Mouse (Mus musculus): ENCODE results near the gene Dysf. TPM values are rescaled to one million over a fixed set of nuclear protein-coding genes. Genes with fewer than 3 reads are reported as not detected.
"Not testable (repeated sequence)": the region's sequence is repeated elsewhere in the genome, so short reads cannot be mapped to it uniquely, and the experiment has no call there.

Gene Dysf
- total and polyA plus RNA-seq, 2 experiments from 2014 or later = 1.4 to 1.7 TPM

GRCm38 (mm10) chr6:84010303-84011225, 2.2 kb downstream of the Dysf start:
- Histone ChIP-seq H3K27ac (ENCODE audit: low read depth, low read length) (no peak overlapping the region), H3K27me3 (ENCODE audit: insufficient read depth, low read length) (no peaks in the 10 kb centered on the region), H3K4me1 (ENCODE audit: insufficient read depth, low read length) (peaks cover 10% of the 10 kb centered on the region), H3K4me3 (ENCODE audit: low read depth, low read length) (no peak overlapping the region), H3K9me3 (ENCODE audit: low read length) (no peaks in the 10 kb centered on the region), H3K4me2 (ENCODE audit: low read depth, low read length, poor library complexity, severe bottlenecking) (no peak overlapping the region), H3K36me3 (ENCODE audit: insufficient read depth, low read length) (no peaks in the 10 kb centered on the region), H3K9ac (replicated peaks; ENCODE audit: low read length, poor library complexity, severe bottlenecking) (no peak overlapping the region)
- peak; percentile 52 for DNase-seq (ENCODE audit: low spot score)
- no peak for ATAC-seq (ENCODE audit: low FRiP score)
- WGBS = 38% methylated on average over 8 of the region's 8 CpGs
- TF ChIP-seq CTCF (IDR thresholded peaks at IDR 0.05) = no peak

GRCm38 (mm10) chr6:84014961-84015683, 6.7 kb downstream of the Dysf start:
- not testable (repeated sequence) for H3K4me3 ChIP-seq (ENCODE audit: low read depth, low read length); H3K36me3 ChIP-seq (ENCODE audit: insufficient read depth, low read length); H3K4me2 ChIP-seq (ENCODE audit: low read depth, low read length, poor library complexity, severe bottlenecking); H3K9ac ChIP-seq (replicated peaks; ENCODE audit: low read length, poor library complexity, severe bottlenecking); ATAC-seq (ENCODE audit: low FRiP score); H3K27ac ChIP-seq (ENCODE audit: low read depth, low read length); H3K9me3 ChIP-seq (ENCODE audit: low read length); H3K4me1 ChIP-seq (ENCODE audit: insufficient read depth, low read length); DNase-seq (ENCODE audit: low spot score)
- TF ChIP-seq CTCF (IDR thresholded peaks at IDR 0.05) = peak; percentile 30
- H3K27me3 ChIP-seq (ENCODE audit: insufficient read depth, low read length) = peaks cover 14% of the 10 kb centered on the region; the same call in 1 of the 2 replicates
- WGBS = 60% methylated on average over 4 of the region's 4 CpGs

DNA sequence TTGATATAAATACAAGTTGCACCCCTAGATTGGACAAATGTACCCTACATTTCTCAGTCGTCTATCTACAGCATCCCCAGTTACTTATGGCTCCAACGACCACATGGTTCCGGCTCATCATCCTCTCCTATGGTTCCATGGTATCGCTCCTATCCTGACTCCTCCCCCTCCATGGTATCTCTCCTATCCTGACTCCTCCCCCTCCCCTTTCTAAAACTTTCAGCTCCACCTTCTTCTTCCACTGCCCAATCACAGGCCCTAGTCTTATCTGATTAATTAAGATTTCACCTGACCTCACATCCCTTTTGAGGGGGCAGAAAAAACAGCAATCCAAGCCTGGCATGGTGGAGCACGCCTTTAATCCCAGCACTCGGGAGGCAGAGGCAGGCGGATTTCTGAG, 8.5 kb downstream of the Dysf start:
- H3K4me2 ChIP-seq (ENCODE audit: low read depth, low read length, poor library complexity, severe bottlenecking) = no peak overlapping the region
- H3K27ac ChIP-seq (ENCODE audit: low read depth, low read length) = no peak overlapping the region
- H3K27me3 ChIP-seq (ENCODE audit: insufficient read depth, low read length) = peaks cover 14% of the 10 kb centered on the region; the same call in 1 of the 2 replicates
- H3K4me3 ChIP-seq (ENCODE audit: low read depth, low read length) = no peak overlapping the region
- no peak overlapping the region for H3K9ac ChIP-seq (replicated peaks; ENCODE audit: low read length, poor library complexity, severe bottlenecking)
- no peaks in the 10 kb centered on the region for H3K36me3 ChIP-seq (ENCODE audit: insufficient read depth, low read length)
- no peak for ATAC-seq (ENCODE audit: low FRiP score)
- 88% methylated on average over 7 of the region's 7 CpGs for WGBS
- TF ChIP-seq CTCF (IDR thresholded peaks at IDR 0.05) = no peak
- H3K9me3 ChIP-seq (ENCODE audit: low read length) = no peaks in the 10 kb centered on the region
- H3K4me1 ChIP-seq (ENCODE audit: insufficient read depth, low read length) = 0 out of 2 replicates have a peak, but pooled peaks cover 4% of the 10 kb centered on the region
- DNase-seq (ENCODE audit: low spot score) = no peak

DNA sequence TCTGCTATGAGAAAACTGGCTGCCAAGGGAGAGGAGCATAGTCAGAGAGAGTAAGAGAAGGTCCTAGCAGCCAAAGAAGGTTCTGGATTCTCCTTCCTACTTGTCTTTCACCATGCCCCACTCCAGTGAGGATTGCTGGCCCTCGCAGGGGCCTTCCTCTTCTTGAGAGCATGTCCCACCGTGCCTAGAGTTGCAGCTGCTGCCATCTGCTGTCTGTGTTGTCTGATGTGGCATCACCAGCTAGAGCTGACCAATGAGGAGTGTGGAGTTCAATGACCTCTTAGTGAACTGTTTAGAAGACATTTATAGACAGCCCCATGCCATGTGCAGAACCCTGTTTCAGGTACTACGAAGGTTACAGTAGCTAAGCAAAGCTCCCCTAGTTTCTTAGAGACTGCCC, 9.0 kb downstream of the Dysf start:
- H3K9me3 ChIP-seq (ENCODE audit: low read length) = no peaks in the 10 kb centered on the region
- 0 out of 2 replicates have a peak, but pooled peaks cover 4% of the 10 kb centered on the region for H3K4me1 ChIP-seq (ENCODE audit: insufficient read depth, low read length)
- H3K27ac ChIP-seq (ENCODE audit: low read depth, low read length) = no peak overlapping the region
- DNase-seq (ENCODE audit: low spot score) (no peak), ATAC-seq (ENCODE audit: low FRiP score) (no peak)
- H3K36me3 ChIP-seq (ENCODE audit: insufficient read depth, low read length) = no peaks in the 10 kb centered on the region
- WGBS = 68% methylated on average over 3 of the region's 3 CpGs
- no peak overlapping the region for H3K9ac ChIP-seq (replicated peaks; ENCODE audit: low read length, poor library complexity, severe bottlenecking)
- H3K4me3 ChIP-seq (ENCODE audit: low read depth, low read length) = no peak overlapping the region
- H3K27me3 ChIP-seq (ENCODE audit: insufficient read depth, low read length) = peaks cover 14% of the 10 kb centered on the region; the same call in 1 of the 2 replicates
- H3K4me2 ChIP-seq (ENCODE audit: low read depth, low read length, poor library complexity, severe bottlenecking) = no peak overlapping the region
- peak; percentile 30 for TF ChIP-seq CTCF (IDR thresholded peaks at IDR 0.05)

DNA sequence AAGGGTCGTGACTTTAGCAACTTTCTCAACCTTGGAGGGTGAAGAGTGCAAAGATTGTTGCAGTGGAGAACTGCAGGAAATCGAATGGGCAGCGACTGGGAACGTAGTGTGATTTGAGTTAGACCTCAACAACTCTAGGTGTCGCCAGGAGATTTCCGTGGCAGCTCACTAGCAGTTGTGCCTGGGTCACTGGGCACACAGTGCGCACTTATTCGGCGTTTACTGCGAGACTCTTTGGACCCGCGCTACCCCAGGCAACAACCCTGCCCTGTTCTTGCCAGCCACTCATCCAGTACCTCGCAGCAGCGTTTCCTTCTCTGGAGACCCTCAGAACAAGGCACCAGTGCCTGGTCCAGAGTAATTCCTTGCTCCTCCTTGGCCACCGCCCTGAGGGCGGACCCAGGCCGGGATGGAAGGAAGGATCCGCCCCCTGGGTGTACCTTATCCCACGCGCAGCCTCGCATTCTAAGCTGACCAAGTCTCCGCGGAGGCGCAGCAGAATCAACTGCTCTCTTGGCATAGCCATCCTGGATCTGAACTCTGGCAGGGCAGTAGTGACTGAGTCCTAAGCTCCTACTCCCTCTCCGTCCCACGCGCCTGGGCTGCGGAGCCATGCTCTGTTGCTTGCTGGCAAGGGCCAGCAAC, 10.6 kb downstream of the Dysf start:
- DNase-seq (ENCODE audit: low spot score) (peak; percentile 14), ATAC-seq (ENCODE audit: low FRiP score) (no peak)
- H3K9ac ChIP-seq (replicated peaks; ENCODE audit: low read length, poor library complexity, severe bottlenecking) = peak overlapping the region; percentile 46; the same call in 1 of the 2 replicates
- 5% methylated on average over 28 of the region's 28 CpGs for WGBS
- H3K9me3 ChIP-seq (ENCODE audit: low read length) = no peaks in the 10 kb centered on the region
- no peak for TF ChIP-seq CTCF (IDR thresholded peaks at IDR 0.05)
- no peaks in the 10 kb centered on the region for H3K36me3 ChIP-seq (ENCODE audit: insufficient read depth, low read length)
- peak overlapping the region; percentile 60 for H3K4me2 ChIP-seq (ENCODE audit: low read depth, low read length, poor library complexity, severe bottlenecking)
- H3K4me1 ChIP-seq (ENCODE audit: insufficient read depth, low read length) = 0 out of 2 replicates have a peak, but pooled peaks cover 4% of the 10 kb centered on the region
- peaks cover 14% of the 10 kb centered on the region; the same call in 1 of the 2 replicates for H3K27me3 ChIP-seq (ENCODE audit: insufficient read depth, low read length)
- peak overlapping the region; percentile 30 for H3K4me3 ChIP-seq (ENCODE audit: low read depth, low read length)
- no peak overlapping the region for H3K27ac ChIP-seq (ENCODE audit: low read depth, low read length)
